Mouse (Mus musculus) liver, adult 2 months (tissue): Measurements from ENCODE around the gene Spen. TPM values are rescaled to one million over a fixed set of nuclear protein-coding genes. Genes with fewer than 3 reads are reported as not detected.

ENCODE experiments used
- DNase-seq: peaks from one replicate; pipeline ENCODE4 v3.0.0-alpha.2; 2011; ENCODE audit warnings: low read depth, low spot score; ENCODE audit errors: extremely low read depth
- H3K27ac ChIP-seq: fragments of 200-500 bp; replicated peaks from 2 replicates; pipeline ENCODE4 v1.5.1; 2012; ENCODE audit warnings: low read depth, mild to moderate bottlenecking, control low read depth, inconsistent platforms, low read length; ENCODE audit not compliant: insufficient read depth
- H3K27me3 ChIP-seq: fragments of 200-500 bp; 2 replicates; pipeline ENCODE4 v1.6.1; 2012; ENCODE audit warnings: mild to moderate bottlenecking, moderate library complexity, low read length, inconsistent platforms; ENCODE audit not compliant: control insufficient read depth, insufficient read depth
- H3K36me3 ChIP-seq: fragments of 200-500 bp; 2 replicates; pipeline ENCODE4 v1.6.1; 2012; ENCODE audit warnings: low read length, inconsistent platforms; ENCODE audit not compliant: control insufficient read depth, insufficient read depth
- H3K4me1 ChIP-seq: fragments of 200-500 bp; 2 replicates; pipeline ENCODE4 v1.6.1; 2011; ENCODE audit warnings: low read length; ENCODE audit not compliant: control insufficient read depth, insufficient read depth
- H3K4me3 ChIP-seq: fragments of 200-500 bp; 2 replicates; pipeline ENCODE4 v1.5.1; 2011; ENCODE audit warnings: low read depth, mild to moderate bottlenecking, control low read depth, low read length, moderate library complexity; ENCODE audit not compliant: insufficient read depth
- H3K79me2 ChIP-seq: fragments of 200-500 bp; 2 replicates; pipeline ENCODE4 v1.6.1; 2012; ENCODE audit warnings: inconsistent platforms, mild to moderate bottlenecking, low read length, moderate library complexity; ENCODE audit not compliant: control insufficient read depth, insufficient read depth
- H3K9ac ChIP-seq: fragments of 200-500 bp; 2 replicates; pipeline ENCODE4 v1.6.1; 2012; ENCODE audit warnings: low read depth, mild to moderate bottlenecking, control low read depth, inconsistent platforms, low read length
- CTCF ChIP-seq: fragments of 200-500 bp; IDR thresholded peaks from 2 replicates; pipeline ENCODE4 v1.5.1; 2011; ENCODE audit warnings: low read depth, low read length, control low read depth
- POLR2A ChIP-seq: fragments of 200-500 bp; IDR thresholded peaks from 2 replicates; pipeline ENCODE4 v1.6.1; 2011; ENCODE audit warnings: low read length, control low read depth; ENCODE audit not compliant: insufficient read depth; ENCODE audit errors: extremely low read depth
- WGBS: fragments of 180-500 bp; shearing (Covaris S2); methylation state at CpG from one replicate; pipeline ENCODE4 v1.1.7; 2018; 5-methylcytosine and 5-hydroxymethylcytosine counted together
- polyA plus RNA-seq: library from polyadenylated mRNA; depleted of rRNA; stranded (reverse); fragments of >200 nt; gene quantifications from 2 replicates; pipeline ENCODE4 v1.2.3, GENCODE M21; 2012
- total RNA-seq: library from RNA; depleted of rRNA; stranded (reverse); fragments of >200 nt; gene quantifications from 2 replicates; pipeline ENCODE4 v1.2.3, GENCODE M21; 2014

Spen gene
- total and polyA plus RNA-seq, 2 experiments = 7.5 to 8.1 TPM

DNA sequence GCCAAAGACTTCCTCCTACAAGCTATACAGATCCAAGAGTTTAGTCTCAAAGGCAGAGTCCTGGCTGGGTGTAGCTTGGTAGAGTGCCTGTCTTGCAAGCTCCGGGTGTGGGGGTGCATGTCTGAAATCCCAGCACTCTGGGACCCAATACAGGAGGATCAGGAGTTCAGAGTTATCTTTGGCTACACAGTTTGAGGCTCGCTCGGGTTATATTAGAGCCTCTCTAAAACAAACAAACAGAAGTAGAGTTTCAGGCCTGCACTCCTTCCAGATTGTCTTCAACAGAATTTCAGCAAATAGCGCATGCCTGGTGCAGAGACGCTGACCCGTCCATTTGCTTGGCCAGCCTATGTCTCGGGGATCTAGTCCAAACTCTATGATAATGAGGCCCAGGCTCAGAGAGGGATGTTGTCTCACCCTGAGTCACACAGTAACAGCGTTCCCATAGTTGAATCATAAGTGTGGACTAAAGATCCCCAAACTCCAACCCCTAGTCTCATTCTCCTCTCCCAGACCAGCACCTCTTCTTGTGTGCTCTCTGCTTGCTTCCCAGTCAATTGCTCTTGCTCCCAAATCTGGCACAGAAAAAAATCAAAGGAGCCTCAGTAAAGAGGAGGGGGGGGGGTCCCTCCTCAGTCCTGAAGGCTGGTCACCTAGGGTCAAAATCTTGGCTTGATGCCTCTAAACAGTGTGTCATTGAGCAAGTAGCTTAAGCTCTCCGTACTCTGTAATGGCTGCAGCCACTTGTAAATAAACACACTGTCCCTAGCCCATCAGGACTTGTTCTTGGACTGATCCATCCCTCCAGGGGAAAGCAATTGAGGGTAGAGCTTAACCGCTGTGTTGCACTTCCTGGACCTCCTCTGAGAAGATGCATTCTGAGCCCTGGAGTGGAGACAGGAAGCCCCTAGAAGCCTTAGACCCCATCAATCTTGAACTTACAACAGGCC lies 111.3 kb downstream of the Spen start:
- 82% methylated on average over 10 of the region's 10 CpGs for WGBS
- H3K79me2 ChIP-seq = no peaks in the 10 kb centered on the region
- no peak overlapping the region for H3K9ac ChIP-seq
- no peaks in the 10 kb centered on the region for H3K4me1 ChIP-seq
- H3K27me3 ChIP-seq = no peaks in the 10 kb centered on the region; the same call in 1 of the 2 replicates
- H3K36me3 ChIP-seq = no peaks in the 10 kb centered on the region
- no peak overlapping the region for H3K27ac ChIP-seq
- no peak overlapping the region for H3K4me3 ChIP-seq
- TF ChIP-seq POLR2A (no peak), CTCF (no peak)
- no peak for DNase-seq

DNA sequence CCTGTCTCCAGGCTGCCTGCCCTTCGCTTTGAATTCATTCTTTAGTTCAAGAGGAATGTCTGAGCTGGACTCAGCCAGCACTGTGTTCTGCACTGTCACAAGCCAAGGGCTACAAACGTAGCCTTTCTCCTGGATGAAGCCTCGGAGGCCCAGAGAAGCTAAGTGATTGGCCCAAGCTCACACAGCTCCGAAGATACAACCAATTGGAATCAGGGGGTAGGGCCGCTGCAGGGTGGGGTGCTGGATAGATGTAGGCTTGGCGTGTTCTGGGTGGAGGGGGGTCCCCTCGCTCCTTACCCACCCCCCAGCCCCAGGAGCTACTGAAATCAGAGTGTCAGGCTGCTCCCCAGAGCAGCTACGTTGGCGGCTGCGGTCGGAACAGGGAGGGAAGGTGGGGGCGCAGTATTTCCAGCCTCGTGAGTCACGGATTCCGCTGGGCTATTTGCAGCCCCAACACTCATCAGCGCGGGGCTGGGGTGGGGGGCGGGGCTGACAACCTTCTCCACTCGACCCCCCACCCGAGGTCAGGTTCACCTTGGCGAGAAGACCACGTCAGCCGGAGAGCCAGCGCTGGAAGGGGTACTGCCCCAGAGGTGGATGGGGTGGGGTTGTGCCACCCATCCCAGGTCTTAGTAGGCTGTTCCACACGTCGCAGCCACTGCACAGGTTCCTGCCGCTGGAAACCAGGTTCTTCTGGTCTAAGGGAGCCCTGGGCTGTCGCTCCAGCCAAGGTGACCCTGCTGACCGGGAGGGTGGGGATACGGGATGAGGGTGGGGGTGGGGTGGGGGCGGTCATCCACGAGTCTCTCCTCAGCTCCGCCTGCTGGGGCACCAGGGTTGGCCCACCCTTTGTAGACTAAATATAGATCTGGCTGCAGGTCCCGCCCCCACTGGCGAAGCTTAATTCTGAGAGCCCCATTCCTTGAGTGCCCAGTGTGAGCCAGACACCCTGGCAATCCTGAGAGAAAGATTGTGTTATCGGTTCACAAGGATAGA lies 112.6 kb downstream of the Spen start:
- TF ChIP-seq CTCF (no peak), POLR2A (no peak)
- no peak overlapping the region for H3K9ac ChIP-seq
- H3K4me1 ChIP-seq = no peaks in the 10 kb centered on the region
- DNase-seq = no peak
- no peaks in the 10 kb centered on the region for H3K36me3 ChIP-seq
- H3K79me2 ChIP-seq = no peaks in the 10 kb centered on the region
- peak overlapping the region; percentile 12; the same call in 1 of the 2 replicates for H3K4me3 ChIP-seq
- no peaks in the 10 kb centered on the region; the same call in 1 of the 2 replicates for H3K27me3 ChIP-seq
- no peak overlapping the region for H3K27ac ChIP-seq
- WGBS = 14% methylated on average over 36 of the region's 36 CpGs

DNA sequence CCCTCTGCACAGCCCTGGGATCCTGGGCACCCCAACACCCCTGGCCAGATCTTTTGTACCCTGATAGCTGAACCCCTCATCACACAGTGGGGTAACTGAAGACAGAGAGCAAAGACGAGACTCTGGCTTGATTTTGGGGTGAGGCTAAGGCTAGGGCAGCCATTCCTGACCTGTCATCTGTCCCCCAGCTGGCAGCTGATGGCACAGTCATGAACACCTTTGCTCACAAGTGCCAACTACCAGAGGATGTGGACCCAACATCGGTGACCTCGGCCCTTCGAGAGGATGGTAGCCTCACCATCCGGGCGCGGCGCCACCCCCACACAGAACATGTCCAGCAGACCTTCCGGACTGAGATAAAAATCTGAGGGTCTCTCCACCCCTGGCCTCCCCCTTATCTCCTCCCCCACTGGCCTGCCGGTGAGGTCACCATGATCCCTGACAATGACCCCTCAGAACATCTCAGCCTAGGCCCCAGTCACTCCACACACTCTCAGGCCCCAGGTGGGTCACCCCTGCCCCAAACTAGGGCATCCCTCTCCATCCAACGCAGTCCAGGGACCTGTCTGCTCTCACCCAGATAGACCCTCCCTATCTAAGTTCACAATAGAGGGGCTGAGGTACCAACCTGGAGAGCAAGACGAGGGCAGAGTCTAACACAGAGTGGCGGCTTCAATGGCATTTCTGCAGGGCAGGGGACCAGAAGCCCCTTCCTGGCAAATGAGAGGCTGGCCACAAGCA lies 114.5 kb downstream of the Spen start:
- no peak overlapping the region for H3K9ac ChIP-seq
- H3K27me3 ChIP-seq = no peaks in the 10 kb centered on the region; the same call in 1 of the 2 replicates
- no peak for TF ChIP-seq CTCF
- H3K27ac ChIP-seq = no peak overlapping the region
- WGBS = 89% methylated on average over 13 of the region's 13 CpGs
- no peaks in the 10 kb centered on the region for H3K79me2 ChIP-seq
- DNase-seq = no peak
- H3K36me3 ChIP-seq = no peaks in the 10 kb centered on the region
- H3K4me3 ChIP-seq = no peak overlapping the region
- no peaks in the 10 kb centered on the region for H3K4me1 ChIP-seq

DNA sequence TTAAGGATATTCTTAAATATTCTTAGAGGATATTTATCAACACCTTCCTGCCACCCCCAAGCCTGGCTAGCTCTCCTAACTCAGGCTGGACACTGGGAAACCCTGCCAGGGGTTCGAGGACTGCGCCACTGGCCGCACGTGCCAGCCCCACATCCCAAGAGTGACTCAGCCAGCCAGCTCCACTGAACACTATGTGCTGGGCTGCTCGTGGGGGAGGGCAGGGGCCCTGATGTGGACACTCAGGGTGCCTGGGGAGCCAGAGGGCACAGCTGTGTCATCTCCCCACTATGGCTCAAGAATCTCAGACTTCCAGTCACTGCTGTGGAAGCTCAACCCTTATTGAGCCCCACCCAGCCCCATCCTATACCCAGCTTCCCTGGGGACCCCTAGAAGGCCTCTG lies 115.1 kb downstream of the Spen start:
- Histone ChIP-seq H3K4me1 (no peaks in the 10 kb centered on the region), H3K27me3 (no peaks in the 10 kb centered on the region; the same call in 1 of the 2 replicates), H3K36me3 (no peaks in the 10 kb centered on the region), H3K4me3 (no peak overlapping the region), H3K9ac (no peak overlapping the region), H3K27ac (no peak overlapping the region), H3K79me2 (no peaks in the 10 kb centered on the region)
- DNase-seq = no peak
- 76% methylated on average over 5 of the region's 5 CpGs for whole genome bisulfite sequencing
- TF ChIP-seq POLR2A = no peak
- no peak for TF ChIP-seq CTCF

DNA sequence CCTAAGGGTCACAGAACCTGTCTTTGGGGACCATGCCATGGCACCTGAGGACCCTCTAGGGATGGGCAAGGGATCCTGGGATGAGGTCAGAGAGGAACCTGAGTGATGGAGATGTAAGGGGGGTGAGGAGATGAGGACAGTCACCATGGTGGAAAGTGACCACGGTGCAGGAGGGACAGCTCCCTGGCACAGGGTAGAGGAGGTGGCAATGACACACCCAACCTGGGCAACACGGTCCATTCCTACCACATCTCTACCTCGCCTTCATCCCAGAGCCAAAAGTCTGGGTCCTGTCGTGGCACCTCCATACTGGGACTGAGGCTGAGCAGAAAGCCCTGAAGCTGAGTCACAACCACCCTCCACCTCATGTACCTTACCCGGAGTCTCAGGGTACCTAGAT lies 115.6 kb downstream of the Spen start:
- TF ChIP-seq POLR2A = no peak
- TF ChIP-seq CTCF = no peak
- DNase-seq = no peak
- H3K36me3 ChIP-seq = no peaks in the 10 kb centered on the region
- no peak overlapping the region for H3K4me3 ChIP-seq
- no peaks in the 10 kb centered on the region; the same call in 1 of the 2 replicates for H3K27me3 ChIP-seq
- 85% methylated on average over 5 of the region's 5 CpGs for WGBS
- no peak overlapping the region for H3K9ac ChIP-seq
- H3K79me2 ChIP-seq = no peaks in the 10 kb centered on the region
- no peaks in the 10 kb centered on the region for H3K4me1 ChIP-seq
- H3K27ac ChIP-seq = no peak overlapping the region
